Mouse (Mus musculus) liver, postnatal 0 days (tissue): Measurements from ENCODE around the gene Gabra5.

Source experiments
- CTCF ChIP-seq: sonication (generic); IDR thresholded peaks from 2 replicates; pipeline ENCODE4 v1.5.1; 2016; ENCODE audit warnings: antibody characterized with exemption, low read depth
- EP300 ChIP-seq: IDR thresholded peaks from 2 replicates; pipeline ENCODE4 v1.6.1; 2016; ENCODE audit warnings: antibody characterized with exemption, low read depth, mild to moderate bottlenecking

DNA sequence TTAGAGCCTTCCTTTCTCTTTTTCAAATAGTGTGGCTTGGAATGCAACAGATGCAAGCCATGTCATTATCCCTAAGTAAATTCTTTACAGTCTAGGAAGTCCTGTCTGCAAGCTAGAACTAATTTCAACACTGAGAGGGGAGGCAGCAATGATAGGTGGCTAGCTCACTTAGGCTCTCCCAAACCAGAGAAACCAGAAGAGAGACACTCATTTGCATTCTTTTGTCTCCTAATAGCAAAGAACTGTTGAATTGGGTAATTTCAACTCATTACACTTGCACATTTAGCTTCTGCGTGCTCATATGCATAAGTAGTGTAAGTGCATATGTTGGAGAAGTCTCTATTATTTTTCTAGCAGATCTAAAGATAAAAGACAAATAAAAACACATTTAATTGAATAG, 61.6 kb downstream of the Gabra5 start:
- TF ChIP-seq CTCF (no peak), EP300 (no peak)
